Mouse (Mus musculus) spleen, postnatal 14 days (tissue): ENCODE data around the gene Il4.
"Not testable (repeated sequence)": the region's sequence is repeated elsewhere in the genome, so short reads cannot be mapped to it uniquely, and the experiment has no call there.

Experiments used
- DNase-seq, 2 experiments: peaks; one replicate each; pipeline ENCODE4 v3.0.0; 2021 to 2022; ENCODE audit warnings: low spot score in 2 of 2

Gene Il4

DNA sequence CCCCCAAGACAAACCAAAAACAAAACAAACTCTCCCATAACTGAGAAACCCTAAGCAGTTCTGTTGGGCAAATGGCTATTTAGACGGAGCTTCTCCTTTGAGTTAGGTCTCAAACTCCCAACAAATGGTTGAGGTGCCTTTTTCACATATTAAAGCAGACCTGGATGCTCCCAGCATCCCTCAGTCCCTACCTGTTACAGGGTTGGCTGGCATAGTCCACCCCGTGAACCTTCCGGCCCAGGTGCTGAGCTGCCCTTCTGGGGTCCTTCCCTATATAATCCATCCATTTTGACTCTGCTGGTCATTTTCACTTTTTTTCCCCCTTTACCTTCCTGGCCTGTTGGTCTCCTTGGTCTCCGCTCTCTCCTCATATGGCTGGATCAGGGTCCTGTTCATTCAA, 51.8 kb downstream of the Il4 start:
- DNase-seq: no peak

DNA sequence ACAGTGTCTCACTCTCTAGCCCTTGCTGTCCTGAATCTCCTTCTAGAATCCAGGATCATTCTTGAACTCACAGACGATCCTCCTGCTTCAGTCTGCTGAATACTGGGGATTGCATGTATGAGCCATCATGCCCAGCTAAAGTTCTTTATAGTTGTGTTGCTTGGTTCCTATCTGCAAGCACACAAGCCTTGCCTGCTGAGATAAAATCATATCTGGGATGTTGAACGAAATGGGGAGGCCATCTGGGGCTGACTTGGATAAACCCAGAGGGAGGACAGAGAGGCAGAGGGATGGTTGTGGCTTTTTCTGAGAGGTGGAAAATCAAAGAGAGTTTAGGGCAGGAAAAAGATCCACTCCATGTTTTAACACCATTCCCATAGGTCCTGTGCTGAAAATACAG, 56.5 kb downstream of the Il4 start:
- no peak for DNase-seq

DNA sequence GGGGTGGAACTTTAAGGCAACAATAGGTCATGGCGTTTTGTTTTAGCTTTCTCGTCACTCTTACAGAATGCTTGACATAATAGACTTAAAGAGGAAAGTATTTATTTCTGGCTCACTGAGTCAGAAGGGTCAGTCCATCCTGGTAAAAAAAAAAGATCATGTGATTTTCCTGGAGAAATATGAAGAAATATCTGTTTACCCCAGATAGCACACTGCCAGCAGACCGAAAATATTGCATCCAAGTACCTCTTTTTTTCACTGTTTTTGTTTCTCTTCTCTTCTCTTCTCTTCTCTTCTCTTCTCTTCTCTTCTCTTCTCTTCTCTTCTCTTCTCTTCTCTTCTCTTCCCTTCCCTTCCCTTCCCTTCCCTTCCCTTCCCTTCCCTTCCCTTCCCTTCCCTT, 58.5 kb downstream of the Il4 start:
- not testable (repeated sequence) for DNase-seq

DNA sequence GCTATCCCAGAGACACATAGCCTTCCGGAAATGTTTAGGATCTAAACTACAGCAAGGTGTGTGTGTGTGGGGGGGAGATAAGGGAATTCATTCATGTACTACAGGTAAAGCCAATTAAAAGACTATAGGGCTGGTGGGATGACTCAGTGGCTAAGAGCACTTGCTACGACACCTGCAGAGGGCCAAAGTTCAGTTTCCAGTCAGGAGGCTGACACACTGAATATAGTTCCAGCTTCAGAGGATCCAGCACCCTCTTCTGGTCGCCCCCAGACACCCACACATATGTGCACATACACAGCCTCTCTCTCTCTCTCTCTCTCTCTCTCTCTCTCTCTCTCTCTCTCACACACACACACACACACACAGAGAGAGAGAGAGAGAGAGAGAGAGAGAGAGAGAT, 60.5 kb downstream of the Il4 start:
- not testable (repeated sequence) for DNase-seq

DNA sequence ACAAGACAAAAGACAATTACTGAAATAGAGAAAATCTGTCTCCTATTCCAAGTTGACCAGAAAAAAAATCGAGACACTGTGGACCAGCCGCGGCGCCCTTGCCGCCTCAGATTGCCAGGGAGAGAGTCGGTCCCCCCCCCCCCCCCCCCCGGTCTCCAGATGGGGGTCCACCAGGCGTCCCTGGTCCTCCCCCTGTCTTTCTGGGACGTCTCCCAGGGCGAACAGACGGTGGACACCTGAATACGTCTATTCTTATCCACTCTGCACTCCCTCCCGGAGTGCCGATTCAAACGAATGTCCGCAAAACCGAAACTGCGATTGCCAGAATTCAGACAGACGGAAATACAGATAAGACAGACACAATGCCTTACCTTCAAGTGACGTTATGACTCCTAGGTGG, 61.9 kb downstream of the Il4 start:
- not testable (repeated sequence) for DNase-seq
